Comparison of ENCODE assay signal across 22 mouse cellular contexts in the genomic region with DNA sequence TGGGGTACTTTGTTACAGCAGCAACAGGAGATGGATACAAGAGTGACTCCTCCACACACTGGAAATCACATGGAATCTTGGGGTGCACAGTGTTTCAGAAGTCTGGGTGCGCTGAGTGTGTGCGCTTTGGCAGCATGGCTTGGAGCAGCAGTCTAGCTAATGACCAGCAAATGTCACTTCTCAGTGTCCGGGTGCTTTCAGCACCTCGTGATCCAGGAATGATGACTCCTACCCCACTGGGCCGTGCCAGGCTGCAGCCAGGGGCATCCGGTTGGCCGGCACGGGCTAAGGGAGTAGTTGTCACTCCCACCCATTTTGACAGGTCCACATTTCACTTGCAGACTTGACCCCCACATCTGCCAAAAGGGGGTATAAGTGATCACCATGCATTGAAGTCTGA.
DNase-seq lines count a peak whose midpoint lies in the region; ATAC-seq lines count a peak whose summit lies in the region.
"Had no signal": no experiment of that assay in that cellular context is flagged by ENCODE, and none has a peak within 500 bp of the region (broad histone marks: within the 10 kb centered on the region; RNA-seq: fewer than 3 reads in every experiment).

No protein-coding gene starts in this region.

- WGBS in heart, embryonic 10.5 days: 67% methylated on average over 8 of the region's 8 CpGs
- WGBS in heart, embryonic 11.5 days (ENCODE audit: insufficient replicate concordance): 56% methylated on average over 8 of the region's 8 CpGs
- 88% methylated on average over 8 of the region's 8 CpGs for WGBS in hindbrain, embryonic 10.5 days
- WGBS in hindbrain, embryonic 12.5 days: 93% methylated on average over 8 of the region's 8 CpGs
- 95% methylated on average over 8 of the region's 8 CpGs for WGBS in midbrain, embryonic 10.5 days
- WGBS in midbrain, embryonic 13.5 days: 95% methylated on average over 8 of the region's 8 CpGs

- DNase-seq in cerebellum, postnatal 25 days: peak; percentile 24 to 31
- no peak for DNase-seq in cerebellum, postnatal 10 days
- DNase-seq in heart, embryonic 10.5 days (ENCODE audit: low spot score): no peak
- DNase-seq in hindbrain, embryonic 10.5 days (ENCODE audit: low spot score): no peak
- no peak for DNase-seq in midbrain, embryonic 10.5 days (ENCODE audit: low spot score)
- DNase-seq: adrenal gland, adult 8-10 months; adrenal gland, postnatal 36 days; B cell, adult 2 months; cerebellum, adult 2 months; cerebellum, postnatal 14 days; gastrocnemius, adult 2 months; gastrocnemius, postnatal 25 days; kidney, adult 8-10 months had no signal

- no peaks in the 10 kb centered on the region for H3K27me3 ChIP-seq in heart, embryonic 10.5 days (ENCODE audit: insufficient read depth, poor library complexity, severe bottlenecking)
- H3K27me3 ChIP-seq in heart, embryonic 11.5 days (ENCODE audit: control insufficient read depth, insufficient read depth, low read length): no peaks in the 10 kb centered on the region
- no peaks in the 10 kb centered on the region for H3K27me3 ChIP-seq in hindbrain, embryonic 10.5 days (ENCODE audit: insufficient read depth, poor library complexity, severe bottlenecking)
- no peaks in the 10 kb centered on the region for H3K27me3 ChIP-seq in hindbrain, embryonic 12.5 days
- no peaks in the 10 kb centered on the region for H3K27me3 ChIP-seq in midbrain, embryonic 10.5 days (ENCODE audit: low read depth, poor library complexity, severe bottlenecking)
- H3K27me3 ChIP-seq in midbrain, embryonic 13.5 days: no peaks in the 10 kb centered on the region
- H3K27me3 ChIP-seq: embryonic facial prominence, embryonic 13.5 days; forebrain, embryonic 13.5 days had no signal

- H3K27ac ChIP-seq in heart, embryonic 10.5 days: peak overlapping the region; percentile 54; the same call in 1 of the 2 replicates
- H3K27ac ChIP-seq in heart, embryonic 11.5 days (ENCODE audit: low read depth, low read length): no peak overlapping the region
- 0 out of 2 replicates have a peak overlapping the region, but pooled peaks have one; percentile 24 for H3K27ac ChIP-seq in hindbrain, embryonic 10.5 days
- H3K27ac ChIP-seq in hindbrain, embryonic 12.5 days: no peak overlapping the region
- 0 out of 2 replicates have a peak overlapping the region, but pooled peaks have one; percentile 17 for H3K27ac ChIP-seq in midbrain, embryonic 10.5 days (replicated peaks)
- H3K27ac ChIP-seq in midbrain, embryonic 13.5 days: no peak overlapping the region
- H3K27ac ChIP-seq: embryonic facial prominence, embryonic 13.5 days; forebrain, embryonic 13.5 days; gastrocnemius, adult 2 months had no signal

- ATAC-seq in heart, embryonic 11.5 days (replicated peaks; ENCODE audit: insufficient number of reproducible peaks, low FRiP score, low TSS enrichment): no peak
- no peak for ATAC-seq in hindbrain, embryonic 12.5 days (ENCODE audit: low FRiP score)
- ATAC-seq in midbrain, embryonic 13.5 days: no peak
- ATAC-seq: CD4-positive, CD25-positive, alpha-beta regulatory T cell, adult 4 months; forebrain, embryonic 13.5 days; inflammation-experienced regulatory T-cells, adult 6 months; intestine, postnatal 0 days had no signal

- H3K9ac ChIP-seq in heart, embryonic 11.5 days (ENCODE audit: low read depth, low read length): no peak overlapping the region
- H3K9ac ChIP-seq in hindbrain, embryonic 12.5 days: no peak overlapping the region
- no peak overlapping the region for H3K9ac ChIP-seq in midbrain, embryonic 13.5 days (replicated peaks)
- H3K9ac ChIP-seq: embryonic facial prominence, embryonic 13.5 days; forebrain, embryonic 13.5 days had no signal

- peaks cover 44% of the 10 kb centered on the region for H3K4me1 ChIP-seq in heart, embryonic 10.5 days
- peaks cover 18% of the 10 kb centered on the region for H3K4me1 ChIP-seq in heart, embryonic 11.5 days (ENCODE audit: control insufficient read depth, insufficient read depth, low read length)
- H3K4me1 ChIP-seq in hindbrain, embryonic 10.5 days (replicated peaks): peaks cover 9% of the 10 kb centered on the region
- H3K4me1 ChIP-seq in hindbrain, embryonic 12.5 days: peaks cover 11% of the 10 kb centered on the region
- peaks cover 15% of the 10 kb centered on the region for H3K4me1 ChIP-seq in midbrain, embryonic 10.5 days
- H3K4me1 ChIP-seq in midbrain, embryonic 13.5 days (replicated peaks): peaks cover 20% of the 10 kb centered on the region

- no peaks in the 10 kb centered on the region for H3K9me3 ChIP-seq in heart, embryonic 10.5 days
- no peaks in the 10 kb centered on the region for H3K9me3 ChIP-seq in heart, embryonic 11.5 days (replicated peaks; ENCODE audit: control insufficient read depth, low read length)
- H3K9me3 ChIP-seq in hindbrain, embryonic 10.5 days: no peaks in the 10 kb centered on the region
- H3K9me3 ChIP-seq in hindbrain, embryonic 12.5 days (replicated peaks): no peaks in the 10 kb centered on the region
- no peaks in the 10 kb centered on the region for H3K9me3 ChIP-seq in midbrain, embryonic 10.5 days (replicated peaks)
- no peaks in the 10 kb centered on the region for H3K9me3 ChIP-seq in midbrain, embryonic 13.5 days
- H3K9me3 ChIP-seq: embryonic facial prominence, embryonic 13.5 days; forebrain, embryonic 13.5 days had no signal

- H3K4me3 ChIP-seq in heart, embryonic 10.5 days: no peak overlapping the region
- no peak overlapping the region for H3K4me3 ChIP-seq in heart, embryonic 11.5 days (ENCODE audit: low read depth, low read length)
- no peak overlapping the region for H3K4me3 ChIP-seq in hindbrain, embryonic 10.5 days
- no peak overlapping the region for H3K4me3 ChIP-seq in hindbrain, embryonic 12.5 days
- no peak overlapping the region for H3K4me3 ChIP-seq in midbrain, embryonic 10.5 days
- H3K4me3 ChIP-seq in midbrain, embryonic 13.5 days (replicated peaks): no peak overlapping the region
- H3K4me3 ChIP-seq: embryonic facial prominence, embryonic 13.5 days; forebrain, embryonic 13.5 days; gastrocnemius, adult 2 months had no signal

- H3K4me2 ChIP-seq in heart, embryonic 11.5 days: no peak overlapping the region
- H3K4me2 ChIP-seq in hindbrain, embryonic 12.5 days (replicated peaks): no peak overlapping the region
- H3K4me2 ChIP-seq in midbrain, embryonic 13.5 days (replicated peaks): no peak overlapping the region
- H3K4me2 ChIP-seq: embryonic facial prominence, embryonic 13.5 days; forebrain, embryonic 13.5 days had no signal

- no peaks in the 10 kb centered on the region for H3K36me3 ChIP-seq in heart, embryonic 10.5 days
- H3K36me3 ChIP-seq in heart, embryonic 11.5 days (ENCODE audit: control insufficient read depth, insufficient read depth, low read length): no peaks in the 10 kb centered on the region
- no peaks in the 10 kb centered on the region for H3K36me3 ChIP-seq in hindbrain, embryonic 10.5 days
- no peaks in the 10 kb centered on the region for H3K36me3 ChIP-seq in hindbrain, embryonic 12.5 days
- no peaks in the 10 kb centered on the region for H3K36me3 ChIP-seq in midbrain, embryonic 10.5 days
- H3K36me3 ChIP-seq in midbrain, embryonic 13.5 days: no peaks in the 10 kb centered on the region
- H3K36me3 ChIP-seq: embryonic facial prominence, embryonic 13.5 days; G1E had no signal

Comparison
In these comparisons a context has a peak if more than half of its experiments do, and no peak if none do; other contexts are left out.
1. DNase-seq: peak in cerebellum, postnatal 25 days (2 of 2); none in cerebellum, postnatal 10 days (0 of 2), heart, embryonic 10.5 days (single experiment), hindbrain, embryonic 10.5 days (single experiment) and midbrain, embryonic 10.5 days (single experiment).
2. H3K27ac ChIP-seq: peak in heart, embryonic 10.5 days (single experiment), hindbrain, embryonic 10.5 days (single experiment) and midbrain, embryonic 10.5 days (single experiment); none in heart, embryonic 11.5 days (single experiment), hindbrain, embryonic 12.5 days (single experiment) and midbrain, embryonic 13.5 days (single experiment).